Mouse (Mus musculus): ENCODE data around the gene Smg9. TPM values are rescaled to one million over a fixed set of nuclear protein-coding genes. Genes with fewer than 3 reads are reported as not detected.

Gene Smg9
- polyA plus RNA-seq, 1 experiment from 2014 or later: 27.0 TPM

GRCm38 (mm10) chr7:24469126-24469525 is 69.7 kb downstream of the Smg9 start:
- H3K9me3 ChIP-seq: peaks cover 8% of the 10 kb centered on the region; the same call in 1 of the 2 replicates
- H3K4me3 ChIP-seq: no peak overlapping the region
- ATAC-seq (ENCODE audit: insufficient number of reproducible peaks, insufficient read depth, low FRiP score, low TSS enrichment, low read depth): no peak
- 0 out of 2 replicates have a peak, but pooled peaks cover 1% of the 10 kb centered on the region for H3K27me3 ChIP-seq
- no peaks in the 10 kb centered on the region for H3K36me3 ChIP-seq
- no peak overlapping the region for H3K27ac ChIP-seq
- H3K9ac ChIP-seq: no peak overlapping the region
- WGBS: 86% methylated on average over 3 of the region's 3 CpGs
- no peak overlapping the region for H3K4me2 ChIP-seq
- 0 out of 2 replicates have a peak, but pooled peaks cover under 1% of the 10 kb centered on the region for H3K4me1 ChIP-seq

DNA sequence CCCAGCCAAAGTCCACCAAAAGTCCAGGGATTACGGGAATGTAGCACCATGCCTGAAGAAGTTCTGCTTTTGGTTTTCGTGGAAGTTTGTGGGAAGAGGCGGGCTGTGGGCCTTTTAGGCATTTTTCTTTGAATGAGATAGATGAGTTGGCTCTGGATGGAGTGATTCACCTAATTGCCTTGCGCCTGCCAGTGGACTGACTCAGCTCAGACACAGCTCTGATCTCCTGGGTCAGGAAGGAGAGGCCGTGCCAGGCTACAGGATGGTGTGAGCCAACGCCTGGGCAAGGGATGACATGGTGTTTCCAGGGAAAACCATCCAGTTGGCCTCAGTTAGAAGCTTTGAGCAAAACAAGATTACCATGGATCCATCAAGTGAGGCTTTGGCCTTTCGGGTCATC is 70.9 kb downstream of the Smg9 start:
- ATAC-seq (ENCODE audit: insufficient number of reproducible peaks, insufficient read depth, low FRiP score, low TSS enrichment, low read depth): no peak
- H3K4me1 ChIP-seq: peaks cover 10% of the 10 kb centered on the region
- no peak overlapping the region for H3K9ac ChIP-seq
- no peaks in the 10 kb centered on the region for H3K27me3 ChIP-seq
- no peak overlapping the region for H3K4me3 ChIP-seq
- no peak overlapping the region for H3K4me2 ChIP-seq
- no peaks in the 10 kb centered on the region for H3K36me3 ChIP-seq
- no peak overlapping the region for H3K27ac ChIP-seq
- H3K9me3 ChIP-seq: peaks cover 8% of the 10 kb centered on the region; the same call in 1 of the 2 replicates
- 95% methylated on average over 7 of the region's 7 CpGs for WGBS

Other genes starting within 250 kb of the Smg9 start
- gene Zfp114, start 224.6 kb upstream of the Smg9 start, polyA plus RNA-seq (2015; fragmentation: Nextera tagmentation; extraction: Ambion mirVana): 7.2 and 9.4 TPM in 2 replicates
- 10.8 and 12.4 TPM in 2 replicates for gene Zfp111, start 188.2 kb upstream of the Smg9 start, polyA plus RNA-seq (2015; fragmentation: Nextera tagmentation; extraction: Ambion mirVana)
- 6.1 and 6.4 TPM in 2 replicates for gene Zfp109, start 162.1 kb upstream of the Smg9 start, polyA plus RNA-seq (2015; fragmentation: Nextera tagmentation; extraction: Ambion mirVana)
- gene Zfp108, start 144.8 kb upstream of the Smg9 start, polyA plus RNA-seq (2015; fragmentation: Nextera tagmentation; extraction: Ambion mirVana): 5.3 and 6.5 TPM in 2 replicates
- 10.7 and 10.8 TPM in 2 replicates for gene Zfp93, start 129.2 kb upstream of the Smg9 start, polyA plus RNA-seq (2015; fragmentation: Nextera tagmentation; extraction: Ambion mirVana)
- 53.8 and 58.5 TPM in 2 replicates for gene Zfp61, start 98.4 kb upstream of the Smg9 start, polyA plus RNA-seq (2015; fragmentation: Nextera tagmentation; extraction: Ambion mirVana)
- gene Zfp94, start 83.0 kb upstream of the Smg9 start, polyA plus RNA-seq (2015; fragmentation: Nextera tagmentation; extraction: Ambion mirVana): 14.3 and 18.8 TPM in 2 replicates
- gene Tescl, start 65.7 kb upstream of the Smg9 start, polyA plus RNA-seq (2015; fragmentation: Nextera tagmentation; extraction: Ambion mirVana): 0.25 TPM in 1 of 2 replicates, not detected in the other
- gene Lypd5, start 50.4 kb upstream of the Smg9 start, polyA plus RNA-seq (2015; fragmentation: Nextera tagmentation; extraction: Ambion mirVana): 0.45 and 0.91 TPM in 2 replicates
- gene Kcnn4, start 29.4 kb upstream of the Smg9 start, polyA plus RNA-seq (2015; fragmentation: Nextera tagmentation; extraction: Ambion mirVana): 1.9 and 2.1 TPM in 2 replicates
- gene Irgc1, start 52.7 kb downstream of the Smg9 start, polyA plus RNA-seq (2015; fragmentation: Nextera tagmentation; extraction: Ambion mirVana): not detected in 2 replicates
- 2.6 and 3.8 TPM in 2 replicates for gene Plaur, start 62.9 kb downstream of the Smg9 start, polyA plus RNA-seq (2015; fragmentation: Nextera tagmentation; extraction: Ambion mirVana)
- 6.7 and 7.9 TPM in 2 replicates for gene Cadm4, start 82.4 kb downstream of the Smg9 start, polyA plus RNA-seq (2015; fragmentation: Nextera tagmentation; extraction: Ambion mirVana)
- 95.8 and 96.3 TPM in 2 replicates for gene Zfp428, start 107.4 kb downstream of the Smg9 start, polyA plus RNA-seq (2015; fragmentation: Nextera tagmentation; extraction: Ambion mirVana)
- gene AC161166.1, start 112.8 kb downstream of the Smg9 start, polyA plus RNA-seq (2015; fragmentation: Nextera tagmentation; extraction: Ambion mirVana): 0.53 and 0.89 TPM in 2 replicates
- 9.6 and 10.2 TPM in 2 replicates for gene Irgq, start 131.1 kb downstream of the Smg9 start, polyA plus RNA-seq (2015; fragmentation: Nextera tagmentation; extraction: Ambion mirVana)
- 0.42 TPM in 1 of 2 replicates, not detected in the other for gene Pinlyp, start 146.5 kb downstream of the Smg9 start, polyA plus RNA-seq (2015; fragmentation: Nextera tagmentation; extraction: Ambion mirVana)
- 127 and 147 TPM in 2 replicates for gene Xrcc1, start 146.7 kb downstream of the Smg9 start, polyA plus RNA-seq (2015; fragmentation: Nextera tagmentation; extraction: Ambion mirVana)
- 24.0 and 26.0 TPM in 2 replicates for gene Ethe1, start 187.9 kb downstream of the Smg9 start, polyA plus RNA-seq (2015; fragmentation: Nextera tagmentation; extraction: Ambion mirVana)
- gene Zfp575, start 188.0 kb downstream of the Smg9 start, polyA plus RNA-seq (2015; fragmentation: Nextera tagmentation; extraction: Ambion mirVana): 7.0 and 7.3 TPM in 2 replicates
- gene Phldb3, start 211.1 kb downstream of the Smg9 start, polyA plus RNA-seq (2015; fragmentation: Nextera tagmentation; extraction: Ambion mirVana): 0.37 and 0.65 TPM in 2 replicates
- 13.7 and 16.0 TPM in 2 replicates for gene Lypd3, start 236.9 kb downstream of the Smg9 start, polyA plus RNA-seq (2015; fragmentation: Nextera tagmentation; extraction: Ambion mirVana)